Mouse (Mus musculus) myocyte (in vitro differentiated cells): Measurements from ENCODE around the gene Klk15. TPM values are rescaled to one million over a fixed set of nuclear protein-coding genes. Genes with fewer than 3 reads are reported as not detected.

Experiments used
- H3K27me3 ChIP-seq: one replicate; pipeline ENCODE4 v1.6.1; 2011; ENCODE audit not compliant: control insufficient read depth, insufficient read depth, insufficient read length
- H3K36me3 ChIP-seq: one replicate; pipeline ENCODE4 v1.6.1; 2011; ENCODE audit not compliant: control insufficient read depth, insufficient read depth
- H3K4me2 ChIP-seq: one replicate; pipeline ENCODE4 v1.6.1; 2011; ENCODE audit warnings: low read depth, control low read depth
- H3K4me3 ChIP-seq: one replicate; pipeline ENCODE4 v1.5.1; 2011; ENCODE audit warnings: mild to moderate bottlenecking, control low read depth, moderate library complexity
- H3K79me2 ChIP-seq: one replicate; pipeline ENCODE4 v1.6.1; 2011; ENCODE audit not compliant: control insufficient read depth, insufficient read depth
- H3ac ChIP-seq: one replicate; pipeline ENCODE4 v1.6.1; 2011; ENCODE audit not compliant: control insufficient read depth, insufficient read length
- CEBPB ChIP-seq: IDR thresholded peaks from 2 replicates; pipeline ENCODE4 v1.6.1; 2011; ENCODE audit warnings: mild to moderate bottlenecking, moderate library complexity; ENCODE audit not compliant: poor library complexity, insufficient read depth, severe bottlenecking
- E2F4 ChIP-seq: IDR thresholded peaks from one replicate; pipeline ENCODE4 v1.6.1; 2011; ENCODE audit warnings: mild to moderate bottlenecking, control low read depth, moderate library complexity; ENCODE audit not compliant: insufficient read depth
- MAX ChIP-seq: IDR thresholded peaks from one replicate; pipeline ENCODE4 v1.6.1; 2011; ENCODE audit warnings: low read depth, mild to moderate bottlenecking, control low read depth
- MYOD1 ChIP-seq, 3 experiments: IDR thresholded peaks; one replicate each; pipeline ENCODE4 v1.6.1; 2011; ENCODE audit warnings: control low read depth in 2 of 3, low read depth in 2 of 3, mild to moderate bottlenecking in 2 of 3, moderate library complexity in 1 of 3; ENCODE audit not compliant: insufficient read length in 2 of 3, control insufficient read depth in 1 of 3
- MYOG ChIP-seq, 3 experiments: IDR thresholded peaks; one replicate each; pipeline ENCODE4 v1.6.1; 2011; ENCODE audit warnings: control low read depth in 2 of 3, low read depth in 2 of 3, mild to moderate bottlenecking in 2 of 3; ENCODE audit not compliant: insufficient read length in 2 of 3, control insufficient read depth in 1 of 3, insufficient read depth in 1 of 3
- POLR2A ChIP-seq: IDR thresholded peaks from one replicate; pipeline ENCODE4 v1.6.1; 2011; ENCODE audit warnings: low read depth, mild to moderate bottlenecking, control low read depth, moderate library complexity; ENCODE audit not compliant: insufficient read length
- POLR2AphosphoS2 ChIP-seq: IDR thresholded peaks from one replicate; pipeline ENCODE4 v1.6.1; 2011; ENCODE audit warnings: low read depth, control low read depth; ENCODE audit not compliant: insufficient read length
- REST ChIP-seq: IDR thresholded peaks from one replicate; pipeline ENCODE4 v1.6.1; 2011; ENCODE audit warnings: mild to moderate bottlenecking, control low read depth, moderate library complexity; ENCODE audit not compliant: insufficient read depth, insufficient read length
- SRF ChIP-seq: IDR thresholded peaks from one replicate; pipeline ENCODE4 v1.6.1; 2011; ENCODE audit warnings: low read depth; ENCODE audit not compliant: control insufficient read depth, insufficient read length
- TCF12 ChIP-seq: IDR thresholded peaks from one replicate; pipeline ENCODE4 v1.6.1; 2011; ENCODE audit warnings: mild to moderate bottlenecking, control low read depth; ENCODE audit not compliant: poor library complexity, insufficient read depth, severe bottlenecking
- TCF3 ChIP-seq: IDR thresholded peaks from one replicate; pipeline ENCODE4 v1.6.1; 2011; ENCODE audit warnings: low read depth, control low read depth; ENCODE audit not compliant: insufficient read length
- USF1 ChIP-seq: IDR thresholded peaks from one replicate; pipeline ENCODE4 v1.6.1; 2011; ENCODE audit warnings: low read depth, mild to moderate bottlenecking, control low read depth, moderate library complexity
- polyA plus RNA-seq: library from polyadenylated mRNA; unstranded; fragments of >200 nt; fragmentation: generic; extraction: Trizol; gene quantifications from one replicate; pipeline ENCODE4 v1.2.1, GENCODE M21; 2012; ENCODE audit warnings: missing spikeins

Klk15 gene
- polyA plus RNA-seq, 1 experiment = not detected

GRCm38 (mm10) chr7:43985657-43986056, 52.1 kb downstream of the Klk15 start:
- H3K4me2 ChIP-seq = no peak overlapping the region
- TF ChIP-seq MYOG (IDR thresholded peaks at IDR 0.05; ENCODE audit: control insufficient read depth in 1 of 3, insufficient read depth in 1 of 3, insufficient read length in 2 of 3, low read depth in 2 of 3) (no peak), CEBPB (no peak), REST (no peak), USF1 (no peak), MYOD1 (IDR thresholded peaks at IDR 0.05; ENCODE audit: control insufficient read depth in 1 of 3, insufficient read length in 2 of 3, low read depth in 2 of 3) (no peak), TCF12 (no peak), E2F4 (no peak), SRF (no peak), TCF3 (no peak), POLR2A (no peak), POLR2AphosphoS2 (no peak), MAX (no peak)

More at GRCm38 (mm10) chr7:43985657-43986056, 52.1 kb downstream of the Klk15 start:
- H3K27me3 ChIP-seq = no peaks in the 10 kb centered on the region
- H3K36me3 ChIP-seq = no peaks in the 10 kb centered on the region
- no peaks in the 10 kb centered on the region for H3K79me2 ChIP-seq
- no peak overlapping the region for H3ac ChIP-seq
- H3K4me3 ChIP-seq = no peak overlapping the region

Other genes with a start within 250 kb of the Klk15 start
- gene Klk14, start 243.3 kb upstream of the Klk15 start, polyA plus RNA-seq = not detected
- not detected for gene Klk13, start 221.2 kb upstream of the Klk15 start, polyA plus RNA-seq
- gene Klk12, start 164.8 kb upstream of the Klk15 start, polyA plus RNA-seq = 0.05 TPM
- gene Klk11, start 159.1 kb upstream of the Klk15 start, polyA plus RNA-seq = 0.56 TPM
- 1.1 TPM for gene Klk10, start 152.7 kb upstream of the Klk15 start, polyA plus RNA-seq
- not detected for gene Klk9, start 141.8 kb upstream of the Klk15 start, polyA plus RNA-seq
- gene Klk8, start 136.2 kb upstream of the Klk15 start, polyA plus RNA-seq = not detected
- gene Klk7, start 122.4 kb upstream of the Klk15 start, polyA plus RNA-seq = not detected
- not detected for gene Klk6, start 109.2 kb upstream of the Klk15 start, polyA plus RNA-seq
- gene Klk5, start 91.8 kb upstream of the Klk15 start, polyA plus RNA-seq = not detected
- 0.22 TPM for gene Klk4, start 52.6 kb upstream of the Klk15 start, polyA plus RNA-seq
- not detected for gene Klk1b8, start 16.9 kb downstream of the Klk15 start, polyA plus RNA-seq
- not detected for gene Klk1b1, start 33.0 kb downstream of the Klk15 start, polyA plus RNA-seq
- not detected for gene Klk1b9, start 42.3 kb downstream of the Klk15 start, polyA plus RNA-seq
- gene Klk1b11, start 62.1 kb downstream of the Klk15 start, polyA plus RNA-seq = not detected
- 0.32 TPM for gene Klk1b26, start 78.4 kb downstream of the Klk15 start, polyA plus RNA-seq
- gene Klk1b27, start 118.5 kb downstream of the Klk15 start, polyA plus RNA-seq = 0.11 TPM
- not detected for gene Klk1b21, start 168.6 kb downstream of the Klk15 start, polyA plus RNA-seq
- 1.1 TPM for gene Klk1b22, start 178.9 kb downstream of the Klk15 start, polyA plus RNA-seq
- not detected for gene Klk1b16, start 203.0 kb downstream of the Klk15 start, polyA plus RNA-seq